Mouse (Mus musculus) MEL (cell line): ENCODE measurements around the gene Zp3r. TPM values are rescaled to one million over a fixed set of nuclear protein-coding genes. Genes with fewer than 3 reads are reported as not detected.
A peak's percentile ranks its signal among the peaks of the same experiment; 100 is the strongest.

Experiments
- DNase-seq: peaks from one replicate; pipeline ENCODE4 v3.0.0; 2011; ENCODE audit warnings: low read depth, low spot score
- H3K27ac ChIP-seq: 2 replicates; pipeline ENCODE4 v1.5.1; 2012; ENCODE audit warnings: low read depth, mild to moderate bottlenecking, control low read depth, low read length, moderate library complexity; ENCODE audit not compliant: control insufficient read depth
- H3K27me3 ChIP-seq, 2 experiments: fragments of 150-350 bp in 1 of 2; sonication (generic) in 1 of 2; 2 replicates each; pipeline ENCODE4 v1.6.1; 2012; ENCODE audit warnings: low read length in 2 of 2, mild to moderate bottlenecking in 2 of 2, improper control_type of control experiment in 1 of 2, moderate library complexity in 1 of 2; ENCODE audit not compliant: insufficient read depth in 2 of 2, control insufficient read depth in 1 of 2
- H3K36me3 ChIP-seq, 2 experiments: 2 replicates each; pipeline ENCODE4 v1.6.1; 2012 to 2014; ENCODE audit warnings: low read length in 2 of 2, improper control_type of control experiment in 1 of 2, inconsistent platforms in 1 of 2, mild to moderate bottlenecking in 1 of 2; ENCODE audit not compliant: insufficient read depth in 2 of 2, control insufficient read depth in 1 of 2
- H3K4me1 ChIP-seq, 2 experiments: fragments of 150-350 bp in 1 of 2; sonication (generic) in 1 of 2; 2 replicates each; pipeline ENCODE4 v1.6.1; 2012; ENCODE audit warnings: low read length in 2 of 2, improper control_type of control experiment in 1 of 2, mild to moderate bottlenecking in 1 of 2; ENCODE audit not compliant: insufficient read depth in 2 of 2, control insufficient read depth in 1 of 2
- H3K4me3 ChIP-seq, 2 experiments: fragments of 150-350 bp in 1 of 2; sonication (generic) in 1 of 2; 2 replicates each; pipeline ENCODE4 v1.5.1; 2012; ENCODE audit warnings: low read depth in 2 of 2, low read length in 2 of 2, mild to moderate bottlenecking in 2 of 2, moderate library complexity in 2 of 2, control low read depth in 1 of 2, improper control_type of control experiment in 1 of 2; ENCODE audit not compliant: control insufficient read depth in 1 of 2, insufficient read depth in 1 of 2
- H3K79me2 ChIP-seq: 2 replicates; pipeline ENCODE4 v1.6.1; 2012; ENCODE audit warnings: mild to moderate bottlenecking, low read length, moderate library complexity; ENCODE audit not compliant: control insufficient read depth, poor library complexity, insufficient read depth
- H3K9ac ChIP-seq: 2 replicates; pipeline ENCODE4 v1.6.1; 2012; ENCODE audit warnings: low read depth, mild to moderate bottlenecking, control low read depth, low read length, moderate library complexity; ENCODE audit not compliant: control insufficient read depth, poor library complexity, severe bottlenecking
- H3K9me3 ChIP-seq: fragments of 150-350 bp; sonication (generic); replicated peaks from 2 replicates; pipeline ENCODE4 v1.6.1; 2012; ENCODE audit warnings: mild to moderate bottlenecking, low read length, improper control_type of control experiment, moderate library complexity; ENCODE audit not compliant: insufficient read depth
- E2F4 ChIP-seq: IDR thresholded peaks from 2 replicates; pipeline ENCODE4 v1.6.1; 2011; ENCODE audit warnings: low read depth, low read length, improper control_type of control experiment, borderline replicate concordance
- EP300 ChIP-seq, 2 experiments: IDR thresholded peaks; 2 replicates each; pipeline ENCODE4 v1.6.1; 2011; ENCODE audit warnings: improper control_type of control experiment in 2 of 2, low read length in 2 of 2, low read depth in 1 of 2, mild to moderate bottlenecking in 1 of 2
- ETS1 ChIP-seq: IDR thresholded peaks from 2 replicates; pipeline ENCODE4 v1.6.1; 2012; ENCODE audit warnings: low read depth, mild to moderate bottlenecking, inconsistent platforms, low read length, improper control_type of control experiment, moderate library complexity
- GABPA ChIP-seq: IDR thresholded peaks from 2 replicates; pipeline ENCODE4 v1.6.1; 2012; ENCODE audit warnings: low read depth, mild to moderate bottlenecking, inconsistent platforms, low read length, improper control_type of control experiment, moderate library complexity
- HCFC1 ChIP-seq: IDR thresholded peaks from 2 replicates; pipeline ENCODE4 v1.6.1; 2012; ENCODE audit warnings: low read depth, mild to moderate bottlenecking, inconsistent platforms, low read length, improper control_type of control experiment, moderate library complexity
- MAFK ChIP-seq: IDR thresholded peaks from 2 replicates; pipeline ENCODE4 v1.6.1; 2011; ENCODE audit warnings: low read depth, mild to moderate bottlenecking, low read length, improper control_type of control experiment, borderline replicate concordance
- MAX ChIP-seq: IDR thresholded peaks from 2 replicates; pipeline ENCODE4 v1.6.1; 2011; ENCODE audit warnings: low read length, improper control_type of control experiment
- MEF2A ChIP-seq: IDR thresholded peaks from 2 replicates; pipeline ENCODE4 v1.6.1; 2014; ENCODE audit warnings: low read depth, mild to moderate bottlenecking, inconsistent platforms, low read length, improper control_type of control experiment; ENCODE audit not compliant: poor library complexity, insufficient replicate concordance, severe bottlenecking; ENCODE audit errors: extremely low read depth
- MXI1 ChIP-seq: IDR thresholded peaks from 2 replicates; pipeline ENCODE4 v1.6.1; 2011; ENCODE audit warnings: mild to moderate bottlenecking, low read depth, low read length, improper control_type of control experiment
- MYC ChIP-seq: IDR thresholded peaks from 2 replicates; pipeline ENCODE4 v1.6.1; 2011; ENCODE audit warnings: low read depth, mild to moderate bottlenecking, low read length, improper control_type of control experiment, moderate library complexity
- NELFE ChIP-seq: IDR thresholded peaks from 2 replicates; pipeline ENCODE4 v1.6.1; 2011; ENCODE audit warnings: low read depth, low read length, improper control_type of control experiment
- NRF1 ChIP-seq: IDR thresholded peaks from 2 replicates; pipeline ENCODE4 v1.6.1; 2014; ENCODE audit warnings: low read depth, mild to moderate bottlenecking, inconsistent platforms, low read length, improper control_type of control experiment, moderate library complexity; ENCODE audit not compliant: poor library complexity, insufficient read depth, severe bottlenecking
- POLR2A ChIP-seq, 2 experiments: IDR thresholded peaks; 2 replicates each; pipeline ENCODE4 v1.6.1; 2011 to 2012; ENCODE audit warnings: low read length in 2 of 2, mild to moderate bottlenecking in 2 of 2, control low read depth in 1 of 2, improper control_type of control experiment in 1 of 2, low read depth in 1 of 2, moderate library complexity in 1 of 2; ENCODE audit not compliant: control insufficient read depth in 1 of 2, insufficient read depth in 1 of 2, poor library complexity in 1 of 2
- POLR2AphosphoS2 ChIP-seq: IDR thresholded peaks from 2 replicates; pipeline ENCODE4 v1.6.1; 2011; ENCODE audit warnings: low read length, improper control_type of control experiment
- POLR2AphosphoS5 ChIP-seq: IDR thresholded peaks from 2 replicates; pipeline ENCODE4 v1.6.1; 2012; ENCODE audit warnings: low read depth, borderline replicate concordance, mild to moderate bottlenecking, inconsistent platforms, low read length, moderate library complexity, mixed read lengths
- RAD21 ChIP-seq: IDR thresholded peaks from 2 replicates; pipeline ENCODE4 v1.6.1; 2011; ENCODE audit warnings: mild to moderate bottlenecking, low read depth, low read length, improper control_type of control experiment
- RCOR1 ChIP-seq: IDR thresholded peaks from 2 replicates; pipeline ENCODE4 v1.6.1; 2012; ENCODE audit warnings: low read depth, mild to moderate bottlenecking, inconsistent platforms, low read length, improper control_type of control experiment
- SMC3 ChIP-seq: IDR thresholded peaks from 2 replicates; pipeline ENCODE4 v1.6.1; 2011; ENCODE audit warnings: low read depth, low read length, improper control_type of control experiment
- TAL1 ChIP-seq: IDR thresholded peaks from 2 replicates; pipeline ENCODE4 v1.6.1; 2012; ENCODE audit warnings: mild to moderate bottlenecking, inconsistent platforms, low read length, moderate library complexity, mixed read lengths
- TCF12 ChIP-seq: IDR thresholded peaks from 2 replicates; pipeline ENCODE4 v1.6.1; 2014; ENCODE audit warnings: low read depth, mild to moderate bottlenecking, inconsistent platforms, low read length, improper control_type of control experiment, moderate library complexity
- UBTF ChIP-seq: IDR thresholded peaks from 2 replicates; pipeline ENCODE4 v1.6.1; 2012; ENCODE audit warnings: low read depth, mild to moderate bottlenecking, inconsistent platforms, low read length, improper control_type of control experiment, moderate library complexity, borderline replicate concordance; ENCODE audit not compliant: insufficient read depth
- USF2 ChIP-seq, 2 experiments: IDR thresholded peaks; 2 replicates each; pipeline ENCODE4 v1.6.1; 2011 to 2012; ENCODE audit warnings: improper control_type of control experiment in 2 of 2, low read length in 2 of 2, borderline replicate concordance in 1 of 2, inconsistent platforms in 1 of 2, low read depth in 1 of 2, mild to moderate bottlenecking in 1 of 2; ENCODE audit not compliant: insufficient read depth in 1 of 2
- ZNF384 ChIP-seq: IDR thresholded peaks from 2 replicates; pipeline ENCODE4 v1.6.1; 2012; ENCODE audit warnings: low read depth, mild to moderate bottlenecking, inconsistent platforms, low read length, improper control_type of control experiment
- polyA plus RNA-seq, 2 experiments: library from polyadenylated mRNA; stranded (reverse) in 1 of 2; unstranded in 1 of 2; fragments of >175 nt in 1 of 2; fragments of >200 nt in 1 of 2; gene quantifications; 2 replicates each; pipeline versions ENCODE4 v1.2.1 to v1.2.4; 2012; ENCODE audit warnings: low replicate concordance in 2 of 2, low read depth in 1 of 2; ENCODE audit not compliant: insufficient read length in 2 of 2, insufficient read depth in 1 of 2, missing spikeins in 1 of 2
- total RNA-seq: library from RNA; depleted of rRNA; stranded (reverse); fragments of 300-350 nt; gene quantifications from 2 replicates; pipeline ENCODE4 v1.2.3, GENCODE M21; 2012

Zp3r gene
- total and polyA plus RNA-seq, 3 experiments: not detected

GRCm38 (mm10) chr1:130550242-130551167 is 78.9 kb downstream of the Zp3r start:
- H3K4me1 ChIP-seq: peaks cover 10% of the 10 kb centered on the region in 2 experiments
- no peak overlapping the region for H3K9ac ChIP-seq
- H3K27ac ChIP-seq: no peak overlapping the region
- no peak overlapping the region for H3K4me3 ChIP-seq
- no peak for TF ChIP-seq HCFC1
- TF ChIP-seq UBTF: no peak
- TF ChIP-seq NELFE: no peak
- TF ChIP-seq, all 39 proteins: peak for 0
- DNase-seq: no peak
- Histone ChIP-seq H3K9me3 (no peaks in the 10 kb centered on the region), H3K27me3 (peaks cover 0 to 1% of the 10 kb centered on the region in 2 experiments; a peak in 2 of 4 replicates), H3K79me2 (no peaks in the 10 kb centered on the region), H3K36me3 (peaks cover 0 to 5% of the 10 kb centered on the region in 2 experiments; a peak in 2 of 4 replicates)

- DNase-seq: peak; percentile 30
- H3K4me1 ChIP-seq: peaks cover 10% of the 10 kb centered on the region in 2 experiments
These were observed 79.7 kb downstream of the Zp3r start for GRCm38 (mm10) chr1:130549698-130550097.

GRCm38 (mm10) chr1:130549160-130549559 is 80.3 kb downstream of the Zp3r start:
- H3K4me1 ChIP-seq: peaks cover 10% of the 10 kb centered on the region in 2 experiments

More at GRCm38 (mm10) chr1:130549698-130550097, 79.7 kb downstream of the Zp3r start:
- Histone ChIP-seq H3K27ac (no peak overlapping the region), H3K36me3 (peaks cover 0 to 5% of the 10 kb centered on the region in 2 experiments; a peak in 2 of 4 replicates), H3K9me3 (no peaks in the 10 kb centered on the region), H3K9ac (no peak overlapping the region), H3K4me3 (peak overlapping the region; percentile 31 to 85), H3K27me3 (no peaks in the 10 kb centered on the region; a peak in 2 of 4 replicates), H3K79me2 (no peaks in the 10 kb centered on the region)
- no peak for TF ChIP-seq TCF12
- no peak for TF ChIP-seq RCOR1
- no peak for TF ChIP-seq POLR2AphosphoS5
- TF ChIP-seq ZNF384: no peak
- no peak for TF ChIP-seq UBTF
- TF ChIP-seq TAL1: no peak
- no peak for TF ChIP-seq SMC3
- no peak for TF ChIP-seq RAD21
- TF ChIP-seq USF2 (IDR thresholded peaks at IDR 0.05; ENCODE audit: borderline replicate concordance in 1 of 2, insufficient read depth in 1 of 2, low read depth in 1 of 2, low read length in 2 of 2): no peak
- no peak for TF ChIP-seq MYC
- no peak for TF ChIP-seq NRF1
- no peak for TF ChIP-seq MAFK

More at GRCm38 (mm10) chr1:130549160-130549559, 80.3 kb downstream of the Zp3r start:
- H3K4me3 ChIP-seq: peak overlapping the region; percentile 31 to 85
- peaks cover 0 to 5% of the 10 kb centered on the region in 2 experiments; a peak in 2 of 4 replicates for H3K36me3 ChIP-seq
- no peaks in the 10 kb centered on the region for H3K79me2 ChIP-seq
- H3K9me3 ChIP-seq: no peaks in the 10 kb centered on the region
- TF ChIP-seq ETS1 (peak; percentile 45; the same call in 1 of the 2 replicates), E2F4 (no peak), MXI1 (no peak), USF2 (IDR thresholded peaks at IDR 0.05; ENCODE audit: borderline replicate concordance in 1 of 2, insufficient read depth in 1 of 2, low read depth in 1 of 2, low read length in 2 of 2) (no peak), MEF2A (no peak), POLR2AphosphoS2 (no peak), TCF12 (0 out of 2 replicates have a peak, but pooled peaks have one; percentile 56), MAX (no peak), POLR2A (IDR thresholded peaks at IDR 0.05; ENCODE audit: control insufficient read depth in 1 of 2, insufficient read depth in 1 of 2, low read depth in 1 of 2, low read length in 2 of 2, poor library complexity in 1 of 2) (no peak), TAL1 (no peak), EP300 (IDR thresholded peaks at IDR 0.05; ENCODE audit: low read depth in 1 of 2, low read length in 2 of 2) (peak in 1 of 2 experiments; percentile 53; a peak in 1 of 4 replicates), GABPA (no peak), NELFE (no peak), RCOR1 (no peak), RAD21 (no peak)
- H3K27ac ChIP-seq: no peak overlapping the region
- no peaks in the 10 kb centered on the region; a peak in 2 of 4 replicates for H3K27me3 ChIP-seq
- peak; percentile 53 for DNase-seq
- peak overlapping the region; percentile 2; the same call in 1 of the 2 replicates for H3K9ac ChIP-seq
